Mouse (Mus musculus) stomach, postnatal 0 days (tissue): ENCODE results near the gene Dzip3.

ENCODE experiments used
- CTCF ChIP-seq: IDR thresholded peaks from 2 replicates; pipeline ENCODE4 v1.5.1; 2016; ENCODE audit warnings: antibody characterized with exemption, low read depth, mild to moderate bottlenecking, moderate library complexity
- EP300 ChIP-seq: optimal IDR thresholded peaks from 2 replicates; pipeline ENCODE3; 2016; ENCODE audit warnings: antibody characterized with exemption

DNA sequence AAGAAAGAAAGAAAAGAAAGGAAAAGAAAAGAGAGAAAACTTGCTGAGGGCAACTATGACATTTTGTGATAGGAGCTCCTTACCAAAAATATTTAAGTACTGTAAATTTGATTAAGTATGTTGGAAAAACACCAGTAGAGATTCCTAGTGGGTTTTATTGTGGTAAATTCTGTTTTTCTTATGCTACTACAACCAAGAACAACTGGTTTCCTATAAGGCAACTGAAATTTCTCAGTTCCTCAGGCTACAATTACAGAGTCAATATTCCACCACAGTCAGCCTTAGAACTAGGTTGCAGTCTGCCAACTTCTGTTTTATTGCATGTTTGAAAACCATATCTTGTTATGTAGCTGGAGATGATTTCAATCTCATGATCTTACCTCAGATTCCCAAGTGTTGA, 4.3 kb downstream of the Dzip3 start:
- no peak for TF ChIP-seq CTCF
- TF ChIP-seq EP300 = no peak
